Mouse (Mus musculus) lung, adult 18-20 months (tissue): Measurements from ENCODE around the gene Mast1.

ENCODE experiments used
- DNase-seq, 2 experiments: peaks; one replicate each; pipeline ENCODE4 v3.0.0; 2022; ENCODE audit warnings: mixed read lengths in 2 of 2

Gene Mast1

DNA sequence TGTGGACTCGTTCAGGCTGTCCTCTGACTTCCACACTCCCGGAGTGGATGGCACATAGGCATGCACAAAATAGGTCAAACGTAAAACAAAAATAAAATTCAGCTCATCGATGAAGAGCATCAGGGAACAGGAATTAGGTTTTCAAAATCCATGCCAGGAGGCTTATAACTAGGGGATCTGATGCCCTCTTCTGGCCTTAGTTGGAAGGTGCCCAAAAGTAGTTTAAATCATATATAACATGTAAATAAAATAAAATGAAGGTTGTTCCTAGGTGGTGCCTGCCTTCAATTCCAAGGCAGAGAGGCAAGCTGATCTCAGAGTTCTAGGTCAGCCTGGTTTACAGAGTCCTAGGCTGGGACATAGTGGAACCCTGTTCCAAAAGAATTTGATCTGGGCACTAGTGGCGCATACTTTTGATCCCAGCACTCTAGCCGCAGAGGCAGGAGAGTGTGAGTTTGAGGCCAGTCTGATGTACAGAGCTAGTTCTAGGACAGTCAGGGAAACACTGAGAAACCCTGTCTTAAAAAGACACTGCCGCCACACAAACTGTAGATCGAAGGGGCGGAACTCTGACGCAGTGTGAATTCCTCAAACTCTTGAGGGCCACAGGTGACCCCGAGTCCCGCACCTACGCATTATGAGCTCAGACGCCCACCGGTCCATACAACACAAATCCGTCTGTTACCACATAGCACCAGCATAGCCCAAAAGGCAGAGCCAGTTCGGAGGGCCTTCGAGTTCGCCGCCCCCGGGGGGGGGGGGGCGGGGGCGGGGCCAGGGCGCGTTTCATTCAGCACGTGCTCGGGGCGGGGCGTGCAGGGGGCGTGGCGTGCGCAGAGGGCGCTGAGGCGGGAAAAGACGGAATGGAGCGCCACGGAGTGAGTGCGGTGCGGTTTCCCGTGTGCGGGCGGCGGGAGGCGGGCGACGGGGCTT is 65.5 kb downstream of the Mast1 start, which contains the start of gene Syce2:
Syce2 (plus strand) TSS at position 736 of the 933 bp plus-strand sequence.
- peak; percentile 81 to 87 for DNase-seq
